Mouse (Mus musculus) limb, embryonic 11.5 days (tissue): ENCODE results near the gene Gm21119. TPM values are rescaled to one million over a fixed set of nuclear protein-coding genes. Genes with fewer than 3 reads are reported as not detected.
"Not testable (repeated sequence)": the region's sequence is repeated elsewhere in the genome, so short reads cannot be mapped to it uniquely, and the experiment has no call there.

Source experiments
- ATAC-seq: fragments of 200-750 bp; cut with Nextera tagmentation; 2 replicates; pipeline ENCODE4 v1.8.0; 2017; ENCODE audit warnings: low read depth; ENCODE audit not compliant: insufficient number of reproducible peaks, low FRiP score, low TSS enrichment
- DNase-seq: peaks from one replicate; pipeline ENCODE4 v3.0.0-alpha.2; 2015; ENCODE audit warnings: low spot score
- H3K27ac ChIP-seq: fragments of 300-500 bp; sonication (generic); replicated peaks from 2 replicates; pipeline ENCODE4 v1.5.1; 2014; ENCODE audit warnings: low read depth, mild to moderate bottlenecking, low read length
- H3K27me3 ChIP-seq: fragments of 300-500 bp; sonication (generic); 2 replicates; pipeline ENCODE4 v1.6.1; 2014; ENCODE audit warnings: mild to moderate bottlenecking, low read length, mixed read lengths; ENCODE audit not compliant: control insufficient read depth, insufficient read depth
- H3K36me3 ChIP-seq: fragments of 300-500 bp; sonication (generic); 2 replicates; pipeline ENCODE4 v1.6.1; 2014; ENCODE audit warnings: mild to moderate bottlenecking, low read length, moderate library complexity, mixed read lengths; ENCODE audit not compliant: control insufficient read depth, insufficient read depth
- H3K4me1 ChIP-seq: fragments of 300-500 bp; sonication (generic); 2 replicates; pipeline ENCODE4 v1.6.1; 2014; ENCODE audit warnings: low read length, mixed read lengths; ENCODE audit not compliant: control insufficient read depth, insufficient read depth
- H3K4me2 ChIP-seq: fragments of 300-500 bp; sonication (generic); 2 replicates; pipeline ENCODE4 v1.6.1; 2014; ENCODE audit warnings: low read depth, mild to moderate bottlenecking, moderate library complexity; ENCODE audit not compliant: severe bottlenecking
- H3K4me3 ChIP-seq: fragments of 300-500 bp; sonication (generic); 2 replicates; pipeline ENCODE4 v1.5.1; 2014; ENCODE audit warnings: low read depth, low read length
- H3K9ac ChIP-seq: fragments of 300-500 bp; sonication (generic); 2 replicates; pipeline ENCODE4 v1.6.1; 2014; ENCODE audit warnings: mild to moderate bottlenecking, low read length
- H3K9me3 ChIP-seq: fragments of 300-500 bp; sonication (generic); 2 replicates; pipeline ENCODE4 v1.6.1; 2016; ENCODE audit warnings: low read length; ENCODE audit not compliant: control insufficient read depth
- WGBS: fragments of 180-500 bp; shearing (Covaris S2); extraction: QIAGEN DNeasy Blood & Tissue Kit; methylation state at CpG from one replicate; pipeline ENCODE4 v1.1.7; 2014; 5-methylcytosine and 5-hydroxymethylcytosine counted together
- polyA plus RNA-seq: library from polyadenylated mRNA; unstranded; fragments of >200 nt; fragmentation: Nextera tagmentation; extraction: Ambion mirVana; gene quantifications from 2 replicates; pipeline ENCODE4 v1.2.1, GENCODE M21; 2014

Gene Gm21119
- polyA plus RNA-seq, 1 experiment from 2014 or later, result not detected

GRCm38 (mm10) chr8:20630766-20631165 is 16.0 kb downstream of the Gm21119 start:
- ATAC-seq, H3K36me3 ChIP-seq, H3K4me3 ChIP-seq, DNase-seq, H3K4me2 ChIP-seq, H3K27me3 ChIP-seq, H3K9ac ChIP-seq, H3K4me1 ChIP-seq, H3K27ac ChIP-seq, H3K9me3 ChIP-seq: not testable (repeated sequence)
- 53% methylated on average over 1 of the region's 1 CpGs for WGBS

- whole genome bisulfite sequencing, result no CpG with 5 or more reads among the region's 1 CpGs
- H3K4me2 ChIP-seq, result not testable (repeated sequence)
Measured at GRCm38 (mm10) chr8:20637931-20638330, 23.2 kb downstream of the Gm21119 start.

GRCm38 (mm10) chr8:20643536-20643935 is 28.8 kb downstream of the Gm21119 start:
- WGBS, result no CpG with 5 or more reads among the region's 1 CpGs
- DNase-seq, H3K36me3 ChIP-seq, H3K27me3 ChIP-seq, H3K4me3 ChIP-seq, H3K27ac ChIP-seq, H3K4me2 ChIP-seq, H3K4me1 ChIP-seq, H3K9ac ChIP-seq, ATAC-seq, H3K9me3 ChIP-seq: not testable (repeated sequence)

More at GRCm38 (mm10) chr8:20637931-20638330, 23.2 kb downstream of the Gm21119 start:
- not testable (repeated sequence) for H3K9me3 ChIP-seq, H3K27ac ChIP-seq, H3K9ac ChIP-seq, H3K4me1 ChIP-seq, H3K27me3 ChIP-seq, ATAC-seq, H3K4me3 ChIP-seq, DNase-seq, H3K36me3 ChIP-seq

- not testable (repeated sequence) for H3K9ac ChIP-seq, H3K9me3 ChIP-seq, H3K4me3 ChIP-seq, DNase-seq, H3K36me3 ChIP-seq, H3K4me1 ChIP-seq, H3K4me2 ChIP-seq, H3K27me3 ChIP-seq, H3K27ac ChIP-seq, ATAC-seq
Measured at GRCm38 (mm10) chr8:20652976-20653375, 38.3 kb downstream of the Gm21119 start.

- H3K9me3 ChIP-seq, H3K4me3 ChIP-seq, H3K4me1 ChIP-seq, H3K9ac ChIP-seq, H3K27me3 ChIP-seq, H3K27ac ChIP-seq, H3K4me2 ChIP-seq, ATAC-seq, DNase-seq, H3K36me3 ChIP-seq: not testable (repeated sequence)
Measured at GRCm38 (mm10) chr8:20678418-20678817, 63.7 kb downstream of the Gm21119 start.
